Mouse (Mus musculus) Patski (cell line): ENCODE results near the gene Exosc5. TPM values are rescaled to one million over a fixed set of nuclear protein-coding genes. Genes with fewer than 3 reads are reported as not detected.

ENCODE experiments used
- ATAC-seq: fragments of 100-300 bp; one replicate; pipeline ENCODE4 v1.8.0; 2021
- CTCF ChIA-PET: fragments of 350-600 bp; sonication (Branson Sonifier 250); formaldehyde crosslinking; loops from one replicate; lab custom pipeline; 2022; ENCODE audit warnings: inconsistent platforms; lab: Charles Lee
- POLR2A ChIA-PET: fragments of 350-600 bp; sonication (Branson Sonifier 250); formaldehyde crosslinking; loops from one replicate; lab custom pipeline; 2022; ENCODE audit warnings: antibody characterized with exemption, inconsistent platforms; lab: Charles Lee
- DNase-seq: peaks from one replicate; pipeline ENCODE4 v3.0.0-alpha.2; 2011; ENCODE audit warnings: low read depth, low spot score
- H3K27me3 ChIP-seq: fragments of 371-371 bp; one replicate; pipeline ENCODE4 v1.5.1; 2021
- CTCF ChIP-seq: fragments of 100-300 bp; IDR thresholded peaks from one replicate; pipeline ENCODE4 v1.5.1; 2021
- in situ Hi-C: fragments of 300-500 bp; cut with MboI; formaldehyde crosslinking; loops from 3 replicates; pipeline ENCODE4 v1.11.1; 2018; ENCODE audit warnings: low pct_unique_long_range_greater_than_20kb, mixed read lengths
- polyA plus RNA-seq: library from polyadenylated mRNA; unstranded; gene quantifications from one replicate; pipeline ENCODE4 v1.2.3, GENCODE M21; 2021

Exosc5 gene
- polyA plus RNA-seq = 32.9 TPM

DNA sequence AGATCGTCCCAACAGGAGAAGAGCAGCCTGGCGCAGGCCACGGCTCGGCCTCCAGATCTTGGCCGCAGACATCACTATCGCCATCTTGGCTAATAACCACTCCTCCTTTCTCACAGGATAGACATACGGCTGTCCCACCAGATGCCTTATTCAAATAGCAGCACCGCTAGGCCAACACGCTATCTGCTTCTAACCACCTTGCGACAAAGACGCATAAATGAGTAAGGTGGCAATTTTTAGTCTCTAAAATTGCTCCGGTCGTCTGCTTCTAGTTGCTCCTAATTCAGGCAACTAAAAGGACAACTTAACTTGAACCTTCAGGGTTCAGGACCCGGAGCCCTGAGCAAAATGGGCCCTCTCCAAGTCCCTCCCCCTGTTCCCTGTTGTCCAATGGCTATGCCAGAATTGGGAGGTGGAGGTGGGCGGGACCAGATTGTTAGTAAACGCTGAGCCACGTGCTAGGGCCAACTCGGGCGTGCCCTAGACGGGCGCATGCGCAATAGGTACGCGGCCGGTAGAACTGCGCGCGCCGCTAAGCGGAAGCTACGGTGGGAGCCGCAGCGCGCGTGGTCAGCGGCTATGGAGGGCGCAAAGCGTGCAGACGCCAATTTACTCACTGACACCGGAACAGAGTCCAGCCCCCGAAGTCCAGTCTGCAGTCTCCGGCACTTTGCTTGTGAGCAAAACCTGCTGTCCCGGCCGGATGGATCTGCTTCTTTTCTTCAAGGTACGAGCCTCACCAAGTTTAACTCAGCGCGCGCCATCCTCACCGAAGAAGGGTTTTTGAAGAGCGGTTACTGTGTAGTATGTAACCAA, at the start of gene Exosc5, which contains the start of gene Bckdha:
TSS of gene Exosc5 (plus strand) at position 508 of the 816 bp plus-strand sequence.
TSS of gene Bckdha (minus strand) at position 325 of the 816 bp plus-strand sequence.
- no peak for TF ChIP-seq CTCF
- ChIA-PET CTCF (no interaction called here), POLR2A (interaction anchor here (0.6 to 0.9 kb wide), 2 partner anchors 23 to 60 kb away, joined by 3 to 4 read pairs; no protein-coding TSS in a partner anchor)
- H3K27me3 ChIP-seq = no peaks in the 10 kb centered on the region
- peak; percentile 90 for ATAC-seq
- peak; percentile 98 for DNase-seq
- in situ Hi-C loops = no loop called here

GRCm38 (mm10) chr7:25610056-25610455, 48.9 kb upstream of the Exosc5 start:
- in situ Hi-C loops = no loop called here
- no peak for TF ChIP-seq CTCF
- no peak for ATAC-seq

GRCm38 (mm10) chr7:25611501-25611900, 47.5 kb upstream of the Exosc5 start:
- DNase-seq (no peak), ATAC-seq (no peak)
- TF ChIP-seq CTCF = no peak
- CTCF ChIA-PET = no interaction called here
- POLR2A ChIA-PET = no interaction called here
- peaks cover 20% of the 10 kb centered on the region for H3K27me3 ChIP-seq
- in situ Hi-C loops = no loop called here

More at GRCm38 (mm10) chr7:25610056-25610455, 48.9 kb upstream of the Exosc5 start:
- ChIA-PET POLR2A (no interaction called here), CTCF (no interaction called here)
- no peak for DNase-seq
- peaks cover 20% of the 10 kb centered on the region for H3K27me3 ChIP-seq

DNA sequence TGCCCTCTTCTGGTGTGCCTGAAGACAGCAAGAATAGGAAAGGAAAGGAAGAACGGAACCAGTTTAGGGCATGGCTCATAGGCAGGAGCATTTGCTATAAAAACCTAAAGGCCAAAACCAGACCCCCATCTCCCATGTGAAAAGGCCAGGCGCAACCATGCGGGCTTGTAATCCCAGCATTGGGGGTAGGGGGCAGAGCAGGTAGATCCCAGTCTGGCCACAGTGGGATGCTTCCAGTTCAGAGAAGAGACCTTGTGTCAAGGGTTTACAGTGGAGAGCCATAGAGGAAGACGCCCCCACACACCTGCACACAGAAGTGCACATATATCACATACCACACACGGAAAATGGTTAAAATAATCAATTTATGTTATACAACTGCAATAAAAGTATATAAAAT, 44.9 kb upstream of the Exosc5 start:
- POLR2A ChIA-PET = no interaction called here
- ATAC-seq (no peak), DNase-seq (no peak)
- in situ Hi-C loops = no loop called here
- TF ChIP-seq CTCF = no peak
- CTCF ChIA-PET = no interaction called here
- H3K27me3 ChIP-seq = peaks cover 6% of the 10 kb centered on the region

DNA sequence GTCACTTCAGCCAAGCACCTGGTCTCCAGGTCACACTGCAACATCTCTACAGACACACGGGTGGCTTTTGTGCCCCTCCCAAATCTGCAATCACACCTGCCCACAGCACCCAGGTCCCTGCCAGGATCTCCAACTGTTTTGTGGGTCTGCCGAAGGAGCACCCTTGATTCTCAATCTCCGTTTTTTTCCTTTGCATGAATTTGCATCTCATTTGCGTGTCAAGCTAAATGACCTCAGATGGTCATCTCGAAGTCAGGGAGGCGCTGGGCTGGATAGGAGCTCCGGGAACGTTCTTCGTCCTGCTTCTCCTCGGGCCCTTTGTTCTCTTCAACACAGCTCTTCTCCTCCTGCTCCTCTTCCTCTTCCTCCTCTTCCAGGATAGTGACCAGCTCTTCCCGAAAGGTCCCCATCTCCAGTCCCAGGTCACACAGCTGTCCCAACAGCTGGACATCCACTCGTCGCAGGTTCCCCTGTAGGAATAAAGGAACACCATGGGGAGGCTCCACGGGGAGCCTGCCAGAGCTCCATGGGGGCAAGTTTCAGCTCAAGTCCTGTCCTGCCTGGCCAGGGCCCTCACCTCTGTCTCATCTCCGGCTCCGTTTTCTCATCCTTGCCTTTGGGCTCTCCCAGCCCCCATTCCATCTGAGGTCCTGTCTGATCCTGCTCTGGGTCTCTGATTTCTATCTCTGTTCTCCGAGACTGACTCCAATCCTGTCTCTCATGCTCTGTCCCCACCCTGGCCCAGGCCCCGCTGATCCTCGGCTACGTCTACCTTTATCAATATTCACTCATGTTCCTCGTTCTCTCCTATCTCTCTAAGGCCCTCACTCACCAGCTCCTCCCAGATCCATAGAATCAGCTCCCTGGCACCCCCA, 43.9 kb upstream of the Exosc5 start:
- TF ChIP-seq CTCF = no peak
- in situ Hi-C loops = no loop called here
- no peak for DNase-seq
- no peak for ATAC-seq
- ChIA-PET POLR2A (no interaction called here), CTCF (no interaction called here)
- peaks cover 4% of the 10 kb centered on the region for H3K27me3 ChIP-seq

DNA sequence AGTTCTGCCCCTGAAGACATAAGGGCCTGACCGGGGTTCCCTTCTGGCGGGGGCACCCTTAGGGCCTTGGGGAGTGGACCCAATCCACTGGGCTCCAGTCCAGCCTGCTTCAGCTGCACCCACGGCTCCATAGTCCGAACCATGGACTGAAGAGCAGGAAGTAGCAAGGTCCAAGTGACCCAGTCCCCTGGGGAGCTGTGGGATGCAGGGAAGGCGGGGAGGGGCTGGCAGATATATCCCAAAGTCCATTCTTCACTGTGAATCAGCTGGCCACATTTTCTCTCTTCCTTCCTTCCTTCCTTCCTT, 43.3 kb upstream of the Exosc5 start, which contains the start of gene Erich4:
TSS of gene Erich4 (minus strand) at position 187 of the 306 bp plus-strand sequence.
- ChIA-PET POLR2A (no interaction called here), CTCF (no interaction called here)
- in situ Hi-C loops = no loop called here
- DNase-seq (no peak), ATAC-seq (no peak)
- H3K27me3 ChIP-seq = peaks cover 4% of the 10 kb centered on the region
- TF ChIP-seq CTCF = no peak

DNA sequence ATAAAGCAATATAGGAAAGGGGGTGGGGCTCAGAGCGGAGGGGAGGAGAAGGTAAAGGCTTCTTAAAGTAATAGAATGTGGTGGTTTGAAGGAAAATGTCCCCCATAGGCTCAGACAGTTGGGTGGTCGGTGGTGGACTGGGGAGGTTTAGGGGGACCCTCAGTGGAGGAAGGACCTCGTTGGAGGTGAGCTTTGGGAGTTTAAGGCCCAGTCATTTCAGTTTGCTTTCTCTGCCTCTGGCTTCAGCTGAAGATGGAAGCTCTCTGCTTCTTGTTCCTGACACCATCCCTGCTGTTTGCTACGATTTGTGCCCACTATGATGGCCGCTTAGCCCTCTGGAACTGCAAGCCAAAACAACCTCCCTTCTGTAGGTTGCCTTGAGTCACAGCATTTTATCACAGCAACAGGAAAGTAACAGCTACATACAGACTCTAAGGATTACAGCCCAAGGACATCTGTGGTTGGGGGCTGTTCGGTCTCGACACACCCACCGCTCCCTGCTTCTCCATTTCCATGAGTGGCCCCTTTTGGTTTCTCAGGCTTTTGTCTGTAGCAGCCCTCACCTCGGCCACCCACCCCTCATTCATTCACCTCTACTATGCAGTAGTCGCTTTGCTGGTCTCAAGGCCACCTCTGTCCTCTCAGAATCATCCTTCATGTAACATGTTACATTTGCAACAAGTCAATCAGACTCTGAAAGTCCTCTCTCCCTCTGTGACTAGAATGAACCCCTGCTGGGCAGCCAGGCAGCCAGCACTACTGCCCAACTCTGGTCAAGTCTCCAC, 41.4 kb upstream of the Exosc5 start:
- in situ Hi-C loops = no loop called here
- ChIA-PET POLR2A (interaction anchor here (0.8 kb wide), 1 partner anchor 17 kb away, joined by 6 read pairs; no protein-coding TSS in a partner anchor), CTCF (no interaction called here)
- DNase-seq (no peak), ATAC-seq (no peak)
- TF ChIP-seq CTCF = no peak
- peaks cover 4% of the 10 kb centered on the region for H3K27me3 ChIP-seq

DNA sequence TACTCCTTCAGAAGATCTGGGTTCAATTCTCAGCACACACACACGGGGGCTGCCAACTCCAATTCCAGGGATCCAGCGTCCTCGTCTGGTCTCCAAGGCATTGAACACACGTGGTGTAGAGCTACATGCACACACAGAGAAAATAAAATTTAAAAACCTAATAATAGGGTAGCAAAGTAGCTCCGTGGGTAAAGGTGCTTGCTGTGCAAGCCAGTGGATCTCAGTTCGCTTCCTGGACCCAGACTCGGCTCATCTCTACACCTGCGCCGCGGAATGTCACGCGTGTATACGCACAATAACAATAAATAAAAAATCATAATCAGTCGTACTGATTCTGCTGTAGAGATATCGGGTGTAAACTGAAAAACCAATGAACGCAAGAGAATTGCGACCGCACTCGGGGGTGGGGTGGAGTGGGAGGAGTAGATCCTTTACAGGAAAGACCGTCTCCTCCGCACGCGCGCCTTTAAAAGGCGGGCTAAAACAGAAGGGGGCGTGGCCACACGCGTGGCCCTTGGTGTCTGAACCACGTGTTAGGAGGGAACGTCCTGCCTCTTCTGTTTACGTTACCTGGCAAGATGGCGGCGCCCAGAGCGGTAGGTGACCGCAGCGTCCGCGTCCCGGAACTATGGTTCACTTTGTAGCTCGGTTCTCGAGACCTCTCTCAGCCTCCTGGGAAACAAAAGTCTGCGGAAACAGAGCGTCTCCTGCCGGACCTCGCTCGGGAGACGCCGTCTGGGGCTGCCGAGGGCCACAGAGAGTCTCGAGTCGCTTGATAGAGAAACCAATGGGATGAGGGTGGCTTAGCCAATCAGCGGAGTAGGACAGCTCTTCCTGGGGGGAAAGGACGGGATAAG, 39.9 kb upstream of the Exosc5 start, which contains the start of gene Dmac2:
TSS of gene Dmac2 (plus strand) at position 550 of the 857 bp plus-strand sequence.
- in situ Hi-C loops = no loop called here
- no peaks in the 10 kb centered on the region for H3K27me3 ChIP-seq
- peak; percentile 82 for ATAC-seq
- ChIA-PET POLR2A (no interaction called here), CTCF (no interaction called here)
- TF ChIP-seq CTCF = no peak
- peak; percentile 42 for DNase-seq

DNA sequence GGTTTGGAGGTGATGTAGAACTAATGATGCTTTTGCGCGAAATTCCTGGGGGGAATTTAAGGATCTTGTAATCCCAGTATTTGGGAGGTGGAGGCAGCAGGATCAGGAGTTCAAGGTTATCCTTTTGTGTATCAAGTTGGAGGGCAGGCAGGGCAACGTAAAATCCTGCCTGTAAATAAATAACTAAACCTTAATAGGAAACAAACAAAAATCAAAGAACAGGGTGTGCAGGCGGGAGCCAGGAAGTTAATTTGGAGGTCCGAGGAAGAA, 39.3 kb upstream of the Exosc5 start:
- in situ Hi-C loops = no loop called here
- ChIA-PET POLR2A (no interaction called here), CTCF (no interaction called here)
- DNase-seq = no peak
- no peak for TF ChIP-seq CTCF
- no peak for ATAC-seq
- no peaks in the 10 kb centered on the region for H3K27me3 ChIP-seq
